Mouse (Mus musculus) megakaryocyte, adult 5-6 weeks (primary cell): ENCODE results near the gene Mmp14. TPM values are rescaled to one million over a fixed set of nuclear protein-coding genes. Genes with fewer than 3 reads are reported as not detected.

Source experiments
- total RNA-seq, 2 experiments: library from RNA; stranded (forward) in 1 of 2; stranded (reverse) in 1 of 2; fragments of 153-499, 151-499 nt in 1 of 2; fragments of 221-1000, 200-1000 nt in 1 of 2; gene quantifications; 2 replicates each; pipeline versions ENCODE4 v1.2.3 to v1.2.4; 2015 to 2017

The Mmp14 gene
- total RNA-seq, 2 experiments from 2014 or later: 1.1 TPM; not detected in 1

Other genes with a start within 250 kb of the Mmp14 start
- 136 and 154 TPM in 2 replicates for gene Dad1, start 177.5 kb upstream of the Mmp14 start, total RNA-seq (2015)
- gene Dad1, start 177.5 kb upstream of the Mmp14 start, total RNA-seq (2017): 84.1 and 86.7 TPM in 2 replicates
- gene Abhd4, start 177.4 kb upstream of the Mmp14 start, total RNA-seq (2015): 11.0 and 13.9 TPM in 2 replicates
- 10.0 and 16.5 TPM in 2 replicates for gene Abhd4, start 177.4 kb upstream of the Mmp14 start, total RNA-seq (2017)
- not detected in 2 replicates for gene Olfr49, start 146.7 kb upstream of the Mmp14 start, total RNA-seq (2015)
- gene Olfr49, start 146.7 kb upstream of the Mmp14 start, total RNA-seq (2017): 0.11 TPM in 1 of 2 replicates, not detected in the other
- 43.0 and 47.8 TPM in 2 replicates for gene Oxa1l, start 70.8 kb upstream of the Mmp14 start, total RNA-seq (2015)
- 31.5 and 32.2 TPM in 2 replicates for gene Oxa1l, start 70.8 kb upstream of the Mmp14 start, total RNA-seq (2017)
- 13.1 and 19.3 TPM in 2 replicates for gene Slc7a7, start 13.8 kb upstream of the Mmp14 start, total RNA-seq (2015)
- gene Slc7a7, start 13.8 kb upstream of the Mmp14 start, total RNA-seq (2017): 15.9 and 16.7 TPM in 2 replicates
- 129 and 145 TPM in 2 replicates for gene Mrpl52, start 4.7 kb upstream of the Mmp14 start, total RNA-seq (2015)
- gene Mrpl52, start 4.7 kb upstream of the Mmp14 start, total RNA-seq (2017): 71.4 and 81.6 TPM in 2 replicates
- 29.9 and 31.2 TPM in 2 replicates for gene Lrp10, start 32.5 kb downstream of the Mmp14 start, total RNA-seq (2015)
- 46.9 and 51.7 TPM in 2 replicates for gene Lrp10, start 32.5 kb downstream of the Mmp14 start, total RNA-seq (2017)
- not detected in 2 replicates for gene Rem2, start 44.5 kb downstream of the Mmp14 start, total RNA-seq (2015)
- gene Rem2, start 44.5 kb downstream of the Mmp14 start, total RNA-seq (2017): not detected in 2 replicates
- gene Prmt5, start 85.9 kb downstream of the Mmp14 start, total RNA-seq (2015): 14.7 and 26.0 TPM in 2 replicates
- 15.3 and 22.6 TPM in 2 replicates for gene Prmt5, start 85.9 kb downstream of the Mmp14 start, total RNA-seq (2017)
- 43.9 and 48.7 TPM in 2 replicates for gene Haus4, start 123.0 kb downstream of the Mmp14 start, total RNA-seq (2015)
- gene Haus4, start 123.0 kb downstream of the Mmp14 start, total RNA-seq (2017): 50.6 and 51.6 TPM in 2 replicates
- gene Ajuba, start 145.9 kb downstream of the Mmp14 start, total RNA-seq (2015): 0.11 and 0.54 TPM in 2 replicates
- gene Ajuba, start 145.9 kb downstream of the Mmp14 start, total RNA-seq (2017): 0.57 and 0.73 TPM in 2 replicates
- 4.3 and 4.8 TPM in 2 replicates for gene 4931414P19Rik, start 174.4 kb downstream of the Mmp14 start, total RNA-seq (2015)
- gene 4931414P19Rik, start 174.4 kb downstream of the Mmp14 start, total RNA-seq (2017): 4.1 and 4.9 TPM in 2 replicates
- 133 and 145 TPM in 2 replicates for gene Psmb5, start 186.4 kb downstream of the Mmp14 start, total RNA-seq (2015)
- 41.4 and 51.1 TPM in 2 replicates for gene Psmb5, start 186.4 kb downstream of the Mmp14 start, total RNA-seq (2017)
- gene Psmb11, start 189.8 kb downstream of the Mmp14 start, total RNA-seq (2015): not detected in 2 replicates
- not detected in 2 replicates for gene Psmb11, start 189.8 kb downstream of the Mmp14 start, total RNA-seq (2017)
- gene Gm17606, start 209.3 kb downstream of the Mmp14 start, total RNA-seq (2015): not detected in 2 replicates
- gene Gm17606, start 209.3 kb downstream of the Mmp14 start, total RNA-seq (2017): not detected in 2 replicates
- gene Cdh24, start 209.8 kb downstream of the Mmp14 start, total RNA-seq (2015): 0.27 and 0.78 TPM in 2 replicates
- gene Cdh24, start 209.8 kb downstream of the Mmp14 start, total RNA-seq (2017): 0.51 and 0.57 TPM in 2 replicates